Comparison of ENCODE assay signal across 8 mouse cellular contexts in the genomic region with DNA sequence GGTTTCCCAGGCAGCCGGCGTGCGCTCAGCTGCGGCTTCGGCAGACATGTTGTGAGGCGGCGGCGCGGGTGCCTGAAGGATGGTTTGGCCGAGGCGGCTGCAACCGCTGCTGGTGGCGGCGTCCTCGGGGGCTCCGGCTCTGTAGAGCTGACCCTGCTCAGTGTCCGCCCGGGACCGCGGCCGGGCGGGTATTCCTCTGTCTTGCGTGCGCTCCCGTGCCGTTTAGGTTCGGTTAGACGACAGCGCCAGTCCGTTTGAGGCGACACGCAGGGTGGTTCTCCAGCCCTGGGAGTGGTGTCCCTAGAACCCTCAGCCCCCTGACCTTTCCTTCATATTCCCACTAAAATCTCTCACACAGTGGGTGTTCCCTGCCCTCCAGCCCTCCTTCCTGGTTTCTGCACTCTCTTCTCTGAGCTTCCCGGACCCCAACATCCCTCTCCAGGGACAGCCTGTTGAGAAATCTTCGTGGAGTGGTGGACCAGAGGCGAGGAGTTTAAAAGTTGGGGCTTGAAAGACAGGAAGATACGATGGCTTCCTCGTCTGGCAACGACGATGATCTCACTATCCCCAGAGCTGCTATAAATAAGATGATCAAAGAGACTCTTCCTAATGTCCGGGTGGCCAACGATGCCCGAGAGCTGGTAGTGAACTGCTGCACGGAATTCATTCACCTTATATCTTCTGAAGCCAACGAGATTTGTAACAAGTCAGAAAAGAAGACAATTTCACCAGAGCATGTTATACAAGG. TPM values are rescaled to one million over a fixed set of nuclear protein-coding genes. Genes with fewer than 3 reads are reported as not detected.
DNase-seq lines count a peak whose midpoint lies in the region; ATAC-seq lines count a peak whose summit lies in the region.

No protein-coding gene starts in this region.

- DNase-seq in neural tube, embryonic 11.5 days (ENCODE audit: low spot score): no peak
- no peak for DNase-seq in neural tube, embryonic 10.5 days (ENCODE audit: extremely low spot score, low spot score)
- DNase-seq in spleen, adult 18-20 months: no peak

- H3K4me3 ChIP-seq in neural tube, embryonic 11.5 days (ENCODE audit: low read depth, low read length): peak overlapping the region; percentile 93
- peak overlapping the region; percentile 92 for H3K4me3 ChIP-seq in forebrain, embryonic 12.5 days (replicated peaks)
- H3K4me3 ChIP-seq in limb, embryonic 12.5 days (replicated peaks): peak overlapping the region; percentile 82

- H3K4me1 ChIP-seq in neural tube, embryonic 11.5 days (ENCODE audit: control insufficient read depth, insufficient read depth, low read length): peaks cover 6% of the 10 kb centered on the region; the same call in 1 of the 2 replicates
- H3K4me1 ChIP-seq in forebrain, embryonic 12.5 days: peaks cover 26% of the 10 kb centered on the region
- H3K4me1 ChIP-seq in limb, embryonic 12.5 days (replicated peaks): peaks cover 17% of the 10 kb centered on the region

- H3K27me3 ChIP-seq in neural tube, embryonic 11.5 days (ENCODE audit: control insufficient read depth, insufficient read depth, low read length): no peaks in the 10 kb centered on the region
- no peaks in the 10 kb centered on the region for H3K27me3 ChIP-seq in forebrain, embryonic 12.5 days
- no peaks in the 10 kb centered on the region for H3K27me3 ChIP-seq in limb, embryonic 12.5 days

- H3K27ac ChIP-seq in neural tube, embryonic 11.5 days (ENCODE audit: low read depth, low read length): peak overlapping the region; percentile 87
- peak overlapping the region; percentile 93 for H3K27ac ChIP-seq in forebrain, embryonic 12.5 days
- H3K27ac ChIP-seq in limb, embryonic 12.5 days: peak overlapping the region; percentile 91

- no peaks in the 10 kb centered on the region for H3K36me3 ChIP-seq in neural tube, embryonic 11.5 days (ENCODE audit: control insufficient read depth, insufficient read depth, low read length)
- H3K36me3 ChIP-seq in forebrain, embryonic 12.5 days (replicated peaks): no peaks in the 10 kb centered on the region
- peaks cover 3% of the 10 kb centered on the region; the same call in 1 of the 2 replicates for H3K36me3 ChIP-seq in limb, embryonic 12.5 days

- WGBS in neural tube, embryonic 11.5 days: under 1% methylated on average over 44 of the region's 44 CpGs
- under 1% methylated on average over 44 of the region's 44 CpGs for WGBS in forebrain, embryonic 12.5 days
- 0% methylated on average over 44 of the region's 44 CpGs for WGBS in limb, embryonic 12.5 days

- no peaks in the 10 kb centered on the region for H3K9me3 ChIP-seq in neural tube, embryonic 11.5 days (ENCODE audit: control insufficient read depth, low read length)
- H3K9me3 ChIP-seq in forebrain, embryonic 12.5 days: no peaks in the 10 kb centered on the region
- no peaks in the 10 kb centered on the region for H3K9me3 ChIP-seq in limb, embryonic 12.5 days

- peak; percentile 53 for ATAC-seq in neural tube, embryonic 11.5 days (ENCODE audit: insufficient read depth, low FRiP score, low TSS enrichment)
- peak; percentile 8 for ATAC-seq in activated CD4-positive, CD25-positive, alpha-beta regulatory T cell, adult 4 months
- ATAC-seq in forebrain, embryonic 12.5 days (ENCODE audit: low FRiP score): peak; percentile 81
- peak; percentile 69 for ATAC-seq in limb, embryonic 12.5 days (ENCODE audit: insufficient number of reproducible peaks, insufficient read depth, low FRiP score, low TSS enrichment, low read depth)
- peak; percentile 18 for ATAC-seq in monocyte, adult 5-6 weeks (replicated peaks; ENCODE audit: insufficient number of reproducible peaks, low FRiP score, low TSS enrichment, poor library complexity, severe bottlenecking)
- ATAC-seq in megakaryocyte-erythroid progenitor cell, adult 5-6 weeks (replicated peaks; ENCODE audit: low FRiP score, low TSS enrichment, poor library complexity, severe bottlenecking): no peak

- peak overlapping the region; percentile 93 for H3K9ac ChIP-seq in neural tube, embryonic 11.5 days (ENCODE audit: low read length)
- peak overlapping the region; percentile 97 for H3K9ac ChIP-seq in forebrain, embryonic 12.5 days
- peak overlapping the region; percentile 93 for H3K9ac ChIP-seq in limb, embryonic 12.5 days (replicated peaks)

- H3K4me2 ChIP-seq in neural tube, embryonic 11.5 days (ENCODE audit: low read depth): peak overlapping the region; percentile 86
- peak overlapping the region; percentile 91 for H3K4me2 ChIP-seq in forebrain, embryonic 12.5 days
- peak overlapping the region; percentile 83 for H3K4me2 ChIP-seq in limb, embryonic 12.5 days

RNA-seq across cellular contexts. Expression of a gene that starts 0.5 kb away (rescaled TPM):
- polyA plus RNA-seq in neural tube, embryonic 11.5 days (2014; fragmentation: Nextera tagmentation; extraction: Ambion mirVana): 55.4 and 60.0 TPM in 2 replicates
- 10 to 100 TPM; 33.6 to 37.4 TPM for polyA plus RNA-seq in activated CD4-positive, CD25-positive, alpha-beta regulatory T cell, adult 4 months (2017; shearing (Covaris generic))
- 54.1 and 54.3 TPM in 2 replicates for polyA plus RNA-seq in forebrain, embryonic 12.5 days (2016; fragmentation: Nextera tagmentation; extraction: Ambion mirVana)
- 51.4 and 54.3 TPM in 2 replicates for polyA plus RNA-seq in limb, embryonic 12.5 days (2016; fragmentation: Nextera tagmentation; extraction: Ambion mirVana)
- total RNA-seq in monocyte, adult 5-6 weeks (2017): 64.5 to 80.1 TPM (median 68.5 TPM) in 3 replicates
- total RNA-seq in megakaryocyte-erythroid progenitor cell, adult 5-6 weeks (2014; fragmentation: Nextera tagmentation): 55.9 and 61.8 TPM in 2 replicates
- 53.3 and 83.8 TPM in 2 replicates for total RNA-seq in megakaryocyte-erythroid progenitor cell, adult 5-6 weeks (2017)

RNA-seq across cellular contexts. Expression of a gene that starts 43.2 kb away (rescaled TPM):
- 2.5 and 3.6 TPM in 2 replicates for polyA plus RNA-seq in neural tube, embryonic 11.5 days (2014; fragmentation: Nextera tagmentation; extraction: Ambion mirVana)
- polyA plus RNA-seq in activated CD4-positive, CD25-positive, alpha-beta regulatory T cell, adult 4 months (2017; shearing (Covaris generic)): 1 to 10 TPM; 3.0 to 3.7 TPM
- 7.3 and 8.3 TPM in 2 replicates for polyA plus RNA-seq in forebrain, embryonic 12.5 days (2016; fragmentation: Nextera tagmentation; extraction: Ambion mirVana)
- polyA plus RNA-seq in limb, embryonic 12.5 days (2016; fragmentation: Nextera tagmentation; extraction: Ambion mirVana): 6.3 and 6.4 TPM in 2 replicates
- total RNA-seq in monocyte, adult 5-6 weeks (2017): 3.9 to 6.4 TPM (median 5.5 TPM) in 3 replicates
- total RNA-seq in megakaryocyte-erythroid progenitor cell, adult 5-6 weeks (2014; fragmentation: Nextera tagmentation): 6.2 and 8.8 TPM in 2 replicates
- total RNA-seq in megakaryocyte-erythroid progenitor cell, adult 5-6 weeks (2017): 10.8 and 11.0 TPM in 2 replicates
